ENCODE assay signal across 8 mouse cellular contexts in the genomic region with DNA sequence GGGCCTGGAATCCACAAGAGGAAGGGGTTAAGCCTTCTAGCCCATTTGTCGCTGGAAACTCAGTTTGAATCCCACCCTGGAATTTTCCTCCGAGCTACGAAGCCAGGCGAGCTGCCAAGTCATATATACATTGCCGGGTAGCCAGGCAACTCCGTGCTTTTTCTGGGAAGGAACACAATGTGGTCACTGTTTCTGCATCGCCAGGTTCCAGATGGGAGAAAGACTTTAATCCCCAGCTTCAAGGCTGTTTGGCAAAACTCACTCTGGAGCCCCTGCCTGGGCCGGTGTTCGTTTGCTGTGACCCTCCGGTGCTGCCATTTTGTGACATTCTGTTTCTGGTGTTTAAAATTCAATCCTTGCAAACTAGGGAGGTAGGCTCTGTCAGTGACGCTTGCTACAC. TPM values are rescaled to one million over a fixed set of nuclear protein-coding genes. Genes with fewer than 3 reads are reported as not detected.
DNase-seq lines count a peak whose midpoint lies in the region; ATAC-seq and TF ChIP-seq lines count a peak whose summit lies in the region.

No protein-coding gene starts in this region.

- H3K4me1 ChIP-seq in intestine, embryonic 14.5 days (replicated peaks; ENCODE audit: control insufficient read depth, insufficient read depth, low read length): peaks cover 50% of the 10 kb centered on the region
- 0 out of 2 replicates have a peak, but pooled peaks cover 3% of the 10 kb centered on the region for H3K4me1 ChIP-seq in intestine, postnatal 0 days (replicated peaks; ENCODE audit: control insufficient read depth, insufficient read depth, low read length)
- peaks cover 9% of the 10 kb centered on the region for H3K4me1 ChIP-seq in forebrain, embryonic 11.5 days (replicated peaks; ENCODE audit: control insufficient read depth, insufficient read depth, low read length)

- peak overlapping the region; percentile 86 for H3K27ac ChIP-seq in intestine, embryonic 14.5 days (ENCODE audit: low read depth)
- H3K27ac ChIP-seq in intestine, postnatal 0 days (ENCODE audit: low read depth, low read length): no peak overlapping the region
- peak overlapping the region; percentile 41 for H3K27ac ChIP-seq in forebrain, embryonic 11.5 days (ENCODE audit: low read depth, low read length)

- peak overlapping the region; percentile 29; the same call in 1 of the 2 replicates for H3K9ac ChIP-seq in intestine, embryonic 14.5 days (ENCODE audit: low read length)
- H3K9ac ChIP-seq in intestine, postnatal 0 days (ENCODE audit: low read depth, low read length): no peak overlapping the region
- no peak overlapping the region for H3K9ac ChIP-seq in forebrain, embryonic 11.5 days (ENCODE audit: low read length)

- peak overlapping the region; percentile 20; the same call in 1 of the 2 replicates for H3K4me2 ChIP-seq in intestine, embryonic 14.5 days (ENCODE audit: low read length)
- no peak overlapping the region for H3K4me2 ChIP-seq in intestine, postnatal 0 days (replicated peaks; ENCODE audit: low read depth)
- H3K4me2 ChIP-seq in forebrain, embryonic 11.5 days (ENCODE audit: low read depth, low read length, severe bottlenecking): no peak overlapping the region

- WGBS in intestine, embryonic 14.5 days: 21% methylated on average over 11 of the region's 11 CpGs
- 21% methylated on average over 11 of the region's 11 CpGs for WGBS in intestine, postnatal 0 days
- WGBS in forebrain, embryonic 11.5 days: 29% methylated on average over 11 of the region's 11 CpGs

- no peak for TF ChIP-seq POLR2A in brain, embryonic 14.5 days (IDR thresholded peaks at IDR 0.05; ENCODE audit: borderline replicate concordance, extremely low read depth, insufficient read depth, insufficient read length, poor library complexity, severe bottlenecking)

- no peaks in the 10 kb centered on the region for H3K27me3 ChIP-seq in intestine, embryonic 14.5 days (replicated peaks; ENCODE audit: control insufficient read depth, insufficient read depth, low read length)
- no peaks in the 10 kb centered on the region for H3K27me3 ChIP-seq in intestine, postnatal 0 days (replicated peaks; ENCODE audit: control insufficient read depth, insufficient read depth, low read length)
- peaks cover 2% of the 10 kb centered on the region; the same call in 1 of the 2 replicates for H3K27me3 ChIP-seq in forebrain, embryonic 11.5 days (ENCODE audit: control insufficient read depth, insufficient read depth, low read length)

- no peak overlapping the region for H3K4me3 ChIP-seq in intestine, embryonic 14.5 days (ENCODE audit: low read depth, low read length)
- H3K4me3 ChIP-seq in intestine, postnatal 0 days (ENCODE audit: low read depth, low read length): no peak overlapping the region
- no peak overlapping the region for H3K4me3 ChIP-seq in forebrain, embryonic 11.5 days (ENCODE audit: low read depth, low read length)

- no peaks in the 10 kb centered on the region for H3K36me3 ChIP-seq in intestine, embryonic 14.5 days (ENCODE audit: control insufficient read depth, insufficient read depth, low read length)
- H3K36me3 ChIP-seq in intestine, postnatal 0 days (ENCODE audit: control insufficient read depth, insufficient read depth): no peaks in the 10 kb centered on the region
- H3K36me3 ChIP-seq in forebrain, embryonic 11.5 days (ENCODE audit: control insufficient read depth, insufficient read depth, low read length): no peaks in the 10 kb centered on the region

- ATAC-seq in intestine, embryonic 14.5 days (replicated peaks; ENCODE audit: low FRiP score, low TSS enrichment, low read depth): no peak
- no peak for ATAC-seq in intestine, postnatal 0 days
- ATAC-seq in forebrain, embryonic 11.5 days (replicated peaks; ENCODE audit: low FRiP score): no peak

- TF ChIP-seq CTCF in intestine, postnatal 0 days (IDR thresholded peaks at IDR 0.05; ENCODE audit: low read depth): no peak
- TF ChIP-seq CTCF in brain, embryonic 14.5 days (IDR thresholded peaks at IDR 0.05; ENCODE audit: borderline replicate concordance, extremely low read depth, insufficient read depth, insufficient read length): no peak

- peak; percentile 73 for DNase-seq in intestine, embryonic 14.5 days (ENCODE audit: low spot score)
- peak; percentile 90 for DNase-seq in brain, embryonic 14.5 days (ENCODE audit: low read depth)
- DNase-seq in forebrain, embryonic 11.5 days (ENCODE audit: low spot score): peak; percentile 65
- peak; percentile 69 for DNase-seq in mesoderm, embryonic 11.5 days (ENCODE audit: low read depth, low spot score)
- no peak for DNase-seq in layer of hippocampus, postnatal 25 days (ENCODE audit: extremely low spot score in 1 of 2, low spot score in 1 of 2)
- DNase-seq in cerebellum, adult 18-20 months: no peak
- DNase-seq in heart, adult 8-10 months (ENCODE audit: low spot score): no peak

- H3K9me3 ChIP-seq in intestine, embryonic 14.5 days (ENCODE audit: control insufficient read depth, low read length): no peaks in the 10 kb centered on the region
- H3K9me3 ChIP-seq in intestine, postnatal 0 days (ENCODE audit: control insufficient read depth): no peaks in the 10 kb centered on the region
- H3K9me3 ChIP-seq in forebrain, embryonic 11.5 days (ENCODE audit: control insufficient read depth, low read length): no peaks in the 10 kb centered on the region

RNA-seq across cellular contexts. Expression of gene Usp29, which starts 51.2 kb away (rescaled TPM):
- 5.7 and 6.8 TPM in 2 replicates for polyA plus RNA-seq in intestine, embryonic 14.5 days (2014; fragmentation: Nextera tagmentation; extraction: Ambion mirVana)
- 0.68 and 0.71 TPM in 2 replicates for polyA plus RNA-seq in intestine, postnatal 0 days (2015; fragmentation: Nextera tagmentation; extraction: Ambion mirVana)
- 21.1 and 38.4 TPM in 2 replicates for polyA plus RNA-seq in brain, embryonic 14.5 days (2012; rRNA removed)
- 13.3 and 14.4 TPM in 2 replicates for polyA plus RNA-seq in forebrain, embryonic 11.5 days (2014; fragmentation: Nextera tagmentation; extraction: Ambion mirVana)
- 10 to 100 TPM; 28.8 to 29.5 TPM for total RNA-seq in layer of hippocampus, postnatal 25 days (2021)
- total RNA-seq in heart, adult 8-10 months (2022): not detected

RNA-seq across cellular contexts. Expression of gene Peg3, which starts 51.3 kb away (rescaled TPM):
- 151 and 164 TPM in 2 replicates for polyA plus RNA-seq in intestine, embryonic 14.5 days (2014; fragmentation: Nextera tagmentation; extraction: Ambion mirVana)
- polyA plus RNA-seq in intestine, postnatal 0 days (2015; fragmentation: Nextera tagmentation; extraction: Ambion mirVana): 15.6 and 16.6 TPM in 2 replicates
- polyA plus RNA-seq in brain, embryonic 14.5 days (2012; rRNA removed): 58.8 and 88.4 TPM in 2 replicates
- polyA plus RNA-seq in forebrain, embryonic 11.5 days (2014; fragmentation: Nextera tagmentation; extraction: Ambion mirVana): 100 and 104 TPM in 2 replicates
- 100 to 1,000 TPM; 160 to 182 TPM for total RNA-seq in layer of hippocampus, postnatal 25 days (2021)
- 1 to 10 TPM; 3.1 to 5.9 (median 4.3) TPM for total RNA-seq in heart, adult 8-10 months (2022)

Comparison
In these comparisons a context has a peak if more than half of its experiments do, and no peak if none do; other contexts are left out.
1. DNase-seq: peak in intestine, embryonic 14.5 days (single experiment), brain, embryonic 14.5 days (single experiment), forebrain, embryonic 11.5 days (single experiment) and mesoderm, embryonic 11.5 days (single experiment); none in layer of hippocampus, postnatal 25 days (0 of 2), cerebellum, adult 18-20 months (0 of 2) and heart, adult 8-10 months (single experiment).